7 mouse cellular contexts compared by ENCODE assay signal in genomic region chr12:111694271-111694781, GRCm38 (mm10). TPM values are rescaled to one million over a fixed set of nuclear protein-coding genes. Genes with fewer than 3 reads are reported as not detected.
DNase-seq lines count a peak whose midpoint lies in the region; ATAC-seq and TF ChIP-seq lines count a peak whose summit lies in the region.

No protein-coding gene starts in this region.

- 0 out of 2 replicates have a peak, but pooled peaks have one; percentile 33 for TF ChIP-seq POLR2A in lung, adult 2 months (IDR thresholded peaks at IDR 0.05; ENCODE audit: borderline replicate concordance, extremely low read depth, low read depth, low read length)

- 18% methylated on average over 12 of the region's 12 CpGs for WGBS in lung, adult 2 months
- under 1% methylated on average over 12 of the region's 12 CpGs for WGBS in forebrain, embryonic 12.5 days
- WGBS in limb, embryonic 11.5 days: 29% methylated on average over 12 of the region's 12 CpGs
- 3% methylated on average over 12 of the region's 12 CpGs for WGBS in neural tube, embryonic 12.5 days

- no peak for DNase-seq in lung, adult 2 months
- DNase-seq in lung, postnatal 36 days: no peak
- DNase-seq in limb, embryonic 11.5 days (ENCODE audit: low spot score): no peak
- DNase-seq in spleen, postnatal 36 days (ENCODE audit: low spot score in 2 of 2): no peak
- no peak for DNase-seq in gastrocnemius, postnatal 36 days

- intact Hi-C loops in gastrocnemius, postnatal 36 days (cut with DNase I): loop anchor here (2.0 kb wide), 1 partner anchor 26 kb away; no protein-coding TSS in a partner anchor

- no peak; the same call in 1 of the 2 replicates for ATAC-seq in forebrain, embryonic 12.5 days (ENCODE audit: low FRiP score)
- ATAC-seq in limb, embryonic 11.5 days (ENCODE audit: insufficient number of reproducible peaks, low FRiP score, low TSS enrichment, low read depth): no peak
- peak; percentile 34 for ATAC-seq in neural tube, embryonic 12.5 days (ENCODE audit: low FRiP score, low read depth)

- peaks cover 34% of the 10 kb centered on the region for H3K4me1 ChIP-seq in lung, adult 2 months (ENCODE audit: control insufficient read depth, insufficient read depth, low read length)
- H3K4me1 ChIP-seq in forebrain, embryonic 12.5 days: peaks cover 68% of the 10 kb centered on the region
- peaks cover 18% of the 10 kb centered on the region for H3K4me1 ChIP-seq in limb, embryonic 11.5 days (ENCODE audit: control insufficient read depth, insufficient read depth, low read length)
- peaks cover 63% of the 10 kb centered on the region for H3K4me1 ChIP-seq in neural tube, embryonic 12.5 days

- H3K4me2 ChIP-seq in forebrain, embryonic 12.5 days: peak overlapping the region; percentile 47
- H3K4me2 ChIP-seq in limb, embryonic 11.5 days (ENCODE audit: low read depth, severe bottlenecking): peak overlapping the region; percentile 4; the same call in 1 of the 2 replicates
- H3K4me2 ChIP-seq in neural tube, embryonic 12.5 days (replicated peaks): peak overlapping the region; percentile 49

- no peak overlapping the region for H3K4me3 ChIP-seq in lung, adult 2 months (replicated peaks; ENCODE audit: extremely low read depth, low read depth, low read length)
- H3K4me3 ChIP-seq in forebrain, embryonic 12.5 days (replicated peaks): no peak overlapping the region; the same call in 1 of the 2 replicates
- no peak overlapping the region for H3K4me3 ChIP-seq in limb, embryonic 11.5 days (ENCODE audit: low read depth, low read length)
- H3K4me3 ChIP-seq in neural tube, embryonic 12.5 days: no peak overlapping the region

- H3K27ac ChIP-seq in forebrain, embryonic 12.5 days: peak overlapping the region; percentile 99
- no peak overlapping the region for H3K27ac ChIP-seq in limb, embryonic 11.5 days (replicated peaks; ENCODE audit: low read depth, low read length)
- peak overlapping the region; percentile 91 for H3K27ac ChIP-seq in neural tube, embryonic 12.5 days

- TF ChIP-seq CTCF in lung, adult 2 months (IDR thresholded peaks at IDR 0.05; ENCODE audit: insufficient read depth, low read length): no peak

- peak overlapping the region; percentile 38; the same call in 1 of the 2 replicates for H3K9ac ChIP-seq in forebrain, embryonic 12.5 days
- peak overlapping the region; percentile 12; the same call in 1 of the 2 replicates for H3K9ac ChIP-seq in limb, embryonic 11.5 days (ENCODE audit: low read length)
- H3K9ac ChIP-seq in neural tube, embryonic 12.5 days: peak overlapping the region; percentile 47; the same call in 1 of the 2 replicates

- H3K27me3 ChIP-seq in forebrain, embryonic 12.5 days: no peaks in the 10 kb centered on the region
- no peaks in the 10 kb centered on the region for H3K27me3 ChIP-seq in limb, embryonic 11.5 days (ENCODE audit: control insufficient read depth, insufficient read depth, low read length)
- H3K27me3 ChIP-seq in neural tube, embryonic 12.5 days (replicated peaks): no peaks in the 10 kb centered on the region

- no peaks in the 10 kb centered on the region for H3K9me3 ChIP-seq in forebrain, embryonic 12.5 days
- H3K9me3 ChIP-seq in limb, embryonic 11.5 days (ENCODE audit: control insufficient read depth, low read length): no peaks in the 10 kb centered on the region
- H3K9me3 ChIP-seq in neural tube, embryonic 12.5 days: no peaks in the 10 kb centered on the region

- H3K36me3 ChIP-seq in forebrain, embryonic 12.5 days (replicated peaks): no peaks in the 10 kb centered on the region
- no peaks in the 10 kb centered on the region for H3K36me3 ChIP-seq in limb, embryonic 11.5 days (ENCODE audit: control insufficient read depth, insufficient read depth, low read length)
- no peaks in the 10 kb centered on the region for H3K36me3 ChIP-seq in neural tube, embryonic 12.5 days

RNA-seq across cellular contexts. Expression of gene Trmt61a, which starts 16.4 kb away (rescaled TPM):
- polyA plus RNA-seq in lung, adult 2 months (2012; rRNA removed): 21.6 and 24.3 TPM in 2 replicates
- polyA plus RNA-seq in forebrain, embryonic 12.5 days (2016; fragmentation: Nextera tagmentation; extraction: Ambion mirVana): 15.4 and 16.7 TPM in 2 replicates
- 6.3 and 7.4 TPM in 2 replicates for polyA plus RNA-seq in limb, embryonic 11.5 days (2014; fragmentation: Nextera tagmentation; extraction: Ambion mirVana)
- polyA plus RNA-seq in neural tube, embryonic 12.5 days (2016; fragmentation: Nextera tagmentation; extraction: Ambion mirVana): 12.0 and 12.1 TPM in 2 replicates
- total RNA-seq in gastrocnemius, postnatal 36 days (2021): 1 to 10 TPM; 1.8 to 4.1 TPM

RNA-seq across cellular contexts. Expression of gene Bag5, which starts 18.7 kb away (rescaled TPM):
- 21.4 and 21.9 TPM in 2 replicates for polyA plus RNA-seq in lung, adult 2 months (2012; rRNA removed)
- 59.0 and 62.7 TPM in 2 replicates for polyA plus RNA-seq in forebrain, embryonic 12.5 days (2016; fragmentation: Nextera tagmentation; extraction: Ambion mirVana)
- 56.8 and 58.2 TPM in 2 replicates for polyA plus RNA-seq in limb, embryonic 11.5 days (2014; fragmentation: Nextera tagmentation; extraction: Ambion mirVana)
- 60.1 and 61.8 TPM in 2 replicates for polyA plus RNA-seq in neural tube, embryonic 12.5 days (2016; fragmentation: Nextera tagmentation; extraction: Ambion mirVana)
- 10 to 100 TPM; 12.4 to 13.5 TPM for total RNA-seq in gastrocnemius, postnatal 36 days (2021)

RNA-seq across cellular contexts. Expression of gene Apopt1, which starts 18.7 kb away (rescaled TPM):
- polyA plus RNA-seq in lung, adult 2 months (2012; rRNA removed): 22.5 and 30.9 TPM in 2 replicates
- 55.0 and 56.0 TPM in 2 replicates for polyA plus RNA-seq in forebrain, embryonic 12.5 days (2016; fragmentation: Nextera tagmentation; extraction: Ambion mirVana)
- 55.1 and 61.1 TPM in 2 replicates for polyA plus RNA-seq in limb, embryonic 11.5 days (2014; fragmentation: Nextera tagmentation; extraction: Ambion mirVana)
- polyA plus RNA-seq in neural tube, embryonic 12.5 days (2016; fragmentation: Nextera tagmentation; extraction: Ambion mirVana): 54.6 and 57.3 TPM in 2 replicates
- total RNA-seq in gastrocnemius, postnatal 36 days (2021): 10 to 100 TPM; 34.9 to 38.0 TPM

RNA-seq across cellular contexts. Expression of gene Ckb, which starts 22.2 kb away (rescaled TPM):
- 261 and 274 TPM in 2 replicates for polyA plus RNA-seq in lung, adult 2 months (2012; rRNA removed)
- polyA plus RNA-seq in forebrain, embryonic 12.5 days (2016; fragmentation: Nextera tagmentation; extraction: Ambion mirVana): 2,395 and 2,485 TPM in 2 replicates
- polyA plus RNA-seq in limb, embryonic 11.5 days (2014; fragmentation: Nextera tagmentation; extraction: Ambion mirVana): 76.4 and 84.4 TPM in 2 replicates
- 2,325 and 2,426 TPM in 2 replicates for polyA plus RNA-seq in neural tube, embryonic 12.5 days (2016; fragmentation: Nextera tagmentation; extraction: Ambion mirVana)
- total RNA-seq in gastrocnemius, postnatal 36 days (2021): 1 to 10 TPM; 7.9 to 8.3 TPM
